Mouse (Mus musculus) C2C12 (cell line): ENCODE results near the gene Dnah8.

Experiments
- CEBPB ChIP-seq: IDR thresholded peaks from one replicate; pipeline ENCODE4 v1.6.1; 2011; ENCODE audit warnings: low read depth, mild to moderate bottlenecking, control low read depth, moderate library complexity
- CTCF ChIP-seq: IDR thresholded peaks from one replicate; pipeline ENCODE4 v1.5.1; 2011; ENCODE audit not compliant: control insufficient read depth, insufficient read depth, insufficient read length
- FOSL1 ChIP-seq: IDR thresholded peaks from one replicate; pipeline ENCODE4 v1.8.0; 2011; ENCODE audit warnings: mild to moderate bottlenecking, low read length; ENCODE audit not compliant: poor library complexity, insufficient read depth, severe bottlenecking
- MYOD1 ChIP-seq: IDR thresholded peaks from one replicate; pipeline ENCODE4 v1.6.1; 2011; ENCODE audit warnings: low read depth; ENCODE audit not compliant: control insufficient read depth, insufficient read length
- USF1 ChIP-seq: IDR thresholded peaks from one replicate; pipeline ENCODE4 v1.6.1; 2011; ENCODE audit warnings: low read depth, mild to moderate bottlenecking, control low read depth, moderate library complexity

DNA sequence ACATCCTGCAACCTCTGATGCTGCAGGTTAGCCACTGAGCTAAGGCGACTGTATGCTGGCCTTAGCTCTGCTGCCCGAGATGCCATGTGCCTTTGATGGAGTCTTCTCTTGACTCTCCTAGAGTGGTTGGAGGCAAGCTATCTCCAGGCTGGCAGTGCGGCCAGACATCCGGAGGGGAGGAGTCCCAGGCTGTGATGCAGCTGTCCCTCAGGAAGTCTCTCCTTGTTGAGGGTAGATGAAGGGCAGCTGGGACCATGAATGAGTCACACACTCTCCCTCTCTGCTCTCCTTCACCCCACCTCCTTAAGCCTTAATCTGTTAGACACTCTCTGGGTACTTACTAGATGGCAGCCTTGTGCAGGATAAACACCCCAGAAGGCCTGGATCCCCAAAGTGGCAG is 283.4 kb downstream of the Dnah8 start:
- TF ChIP-seq CTCF (no peak), CEBPB (no peak), USF1 (no peak), MYOD1 (peak; percentile 75), FOSL1 (no peak)
